Mouse (Mus musculus) liver, embryonic 14.5 days (tissue): ENCODE results near the gene Rtraf.

Experiments used
- CTCF ChIP-seq: IDR thresholded peaks from 2 replicates; pipeline ENCODE4 v1.5.1; 2016; ENCODE audit warnings: antibody characterized with exemption, low read depth, control low read depth
- EP300 ChIP-seq: IDR thresholded peaks from 2 replicates; pipeline ENCODE4 v1.6.1; 2016; ENCODE audit warnings: antibody characterized with exemption, low read depth

GRCm38 (mm10) chr14:19825481-19825880 is 1.9 kb upstream of the Rtraf start:
- no peak for TF ChIP-seq CTCF
- TF ChIP-seq EP300, result no peak
